Mouse (Mus musculus) A20 (cell line): ENCODE measurements at regions not wholly inside any gene's neighbourhood (a gene's known extent, or its start where the extent isn't known, plus 50 kb on each side); places are given as distances from the start of the nearest gene placed in this dataset.
A peak's percentile ranks its signal among the peaks of the same experiment; 100 is the strongest.

Experiments used
- DNase-seq: peaks from one replicate; pipeline ENCODE4 v3.0.0-alpha.2; 2011; ENCODE audit warnings: low read depth, low spot score

DNA sequence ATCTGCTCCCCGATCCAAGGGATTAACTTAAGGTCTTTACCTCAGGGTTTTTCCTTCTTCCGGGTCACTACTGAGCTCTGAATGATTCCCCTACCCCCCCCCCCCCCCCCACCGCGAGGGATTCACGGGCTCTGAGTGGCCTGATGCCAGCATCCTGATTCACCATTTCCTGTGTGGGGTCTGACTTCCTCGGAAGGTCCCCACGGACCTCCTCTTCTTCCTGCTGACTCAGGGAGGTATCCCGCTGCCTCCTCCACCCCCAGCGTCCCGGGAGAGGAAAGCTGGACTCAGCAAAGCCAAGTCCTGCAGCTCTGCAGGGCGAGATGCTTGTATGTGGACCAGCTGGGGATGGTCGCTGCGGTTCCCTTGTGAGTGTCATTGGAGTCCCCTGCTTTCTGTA is 110.5 kb upstream of the Zfp217 start:
- DNase-seq = no peak

- DNase-seq = no peak
These were observed 109.8 kb upstream of the Zfp217 start for GRCm38 (mm10) chr2:170257671-170258235.

GRCm38 (mm10) chr2:170255997-170256396 is 108.1 kb upstream of the Zfp217 start:
- DNase-seq = no peak

GRCm38 (mm10) chr2:170255533-170255932 is 107.6 kb upstream of the Zfp217 start:
- no peak for DNase-seq

GRCm38 (mm10) chr2:170253681-170254440 is 106.0 kb upstream of the Zfp217 start:
- peak; percentile 88 for DNase-seq

DNA sequence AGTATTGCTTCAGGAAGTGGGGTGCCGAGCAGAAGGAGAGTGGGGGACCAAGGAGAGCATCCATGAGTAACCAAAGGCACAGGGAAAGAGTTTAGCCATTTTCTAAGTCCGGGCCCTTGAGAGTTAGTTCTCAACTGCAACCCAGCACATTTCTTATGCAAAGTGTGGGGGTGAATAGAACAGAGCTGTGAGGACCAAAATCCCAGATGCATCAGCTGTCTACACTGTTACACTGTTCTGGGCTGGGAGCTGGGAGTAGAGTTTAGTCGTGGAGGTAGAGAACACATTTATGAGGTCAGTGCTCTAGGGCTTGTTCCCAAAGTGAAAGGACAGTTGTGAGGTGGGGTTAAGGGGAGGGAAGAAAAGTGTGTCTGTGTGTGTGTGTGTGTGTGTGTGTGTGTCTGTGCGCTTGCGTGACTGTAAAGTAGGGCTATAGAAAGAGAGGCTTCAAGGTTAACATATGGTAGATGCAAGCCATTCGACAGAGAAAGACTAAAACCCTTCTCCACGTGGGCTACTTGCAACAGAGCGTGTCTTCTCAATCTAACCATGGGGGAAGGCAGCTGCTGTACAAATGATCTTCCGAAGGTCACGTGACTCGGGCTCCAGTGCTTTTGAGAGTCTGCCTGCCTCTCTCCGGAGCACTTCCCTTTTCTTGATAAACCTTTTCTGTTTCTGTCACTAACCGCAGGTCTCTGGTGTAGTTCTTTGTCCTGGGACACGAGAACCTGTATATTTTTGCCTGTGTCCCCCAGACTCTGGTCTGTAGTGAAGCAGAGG is 104.5 kb upstream of the Zfp217 start:
- peak; percentile 96 for DNase-seq

- DNase-seq = no peak
These were observed 102.8 kb upstream of the Zfp217 start for GRCm38 (mm10) chr2:170250680-170251079.

DNA sequence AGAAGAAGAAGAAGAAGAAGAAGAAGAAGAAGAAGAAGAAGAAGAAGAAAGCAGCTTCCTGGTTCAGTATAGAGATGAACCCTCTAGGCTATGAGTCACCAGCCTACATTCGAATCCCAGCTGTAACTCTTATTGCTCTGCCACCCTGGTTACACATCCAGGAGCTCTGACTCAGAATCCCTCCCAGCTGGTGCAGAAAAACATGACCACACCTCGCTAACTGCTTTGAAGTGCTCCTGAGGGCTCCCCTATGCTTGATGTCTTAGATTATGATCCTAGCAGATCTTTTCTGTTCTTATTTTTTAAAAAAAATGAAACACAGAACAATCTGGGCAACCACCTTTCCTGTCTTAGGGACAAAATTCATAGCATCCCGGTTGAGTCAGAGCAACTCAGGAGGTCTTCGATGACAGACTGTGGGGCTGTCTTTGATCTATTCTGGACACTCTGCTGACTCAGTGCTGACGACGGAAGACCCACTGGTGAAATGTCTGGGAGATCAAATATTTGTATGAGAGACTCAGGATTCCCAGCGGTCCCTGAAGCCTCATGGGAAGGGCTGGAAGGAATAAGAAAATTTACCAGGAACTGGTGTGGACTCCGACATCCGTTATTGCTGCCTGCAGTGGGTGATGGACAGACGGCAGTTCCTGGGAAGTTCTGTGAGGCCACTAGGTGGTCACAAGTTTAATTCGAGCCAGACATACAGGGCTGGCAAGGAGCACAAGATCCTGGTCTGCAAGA is 100.0 kb upstream of the Zfp217 start:
- DNase-seq = no peak

GRCm38 (mm10) chr2:170245637-170246341 is 97.9 kb upstream of the Zfp217 start:
- DNase-seq = no peak

DNA sequence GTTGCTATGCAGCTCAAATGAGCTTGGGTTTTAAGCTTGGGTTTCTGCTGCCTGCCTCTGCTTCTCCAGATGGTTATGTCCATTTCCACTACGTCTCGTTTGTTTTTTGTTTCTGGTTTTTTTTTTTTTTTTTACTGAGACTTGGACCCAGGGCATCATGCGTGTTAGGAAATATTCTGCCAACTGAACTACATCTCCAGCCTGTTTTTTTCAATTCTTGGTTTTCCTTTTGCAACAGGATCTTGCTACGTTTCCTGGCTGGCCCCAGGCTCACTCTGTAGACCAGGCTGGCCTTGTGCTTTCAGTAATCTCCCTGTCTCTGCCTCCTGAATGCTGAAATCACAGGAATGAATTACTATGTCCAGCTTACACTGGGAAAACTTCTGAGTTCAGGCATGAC is 96.2 kb upstream of the Zfp217 start:
- no peak for DNase-seq

DNA sequence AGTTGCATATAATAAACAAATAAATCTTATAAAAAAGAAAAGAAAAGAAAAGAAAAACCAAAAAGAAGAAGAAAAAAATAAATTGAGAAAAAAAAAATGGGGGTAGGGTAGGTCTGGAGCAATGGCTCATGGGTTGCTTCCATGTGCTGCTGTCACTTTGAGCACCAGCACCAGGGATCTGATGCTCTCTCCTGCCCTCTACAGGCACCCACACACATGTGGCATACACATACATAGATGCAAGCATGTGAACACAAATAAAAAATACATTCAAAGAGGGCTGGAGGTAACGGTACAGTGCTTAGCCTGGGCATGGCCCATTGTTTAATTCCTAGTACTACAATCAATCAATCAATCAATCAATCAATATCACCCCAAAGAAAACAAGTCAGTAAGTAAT is 90.1 kb upstream of the Zfp217 start:
- peak; percentile 61 for DNase-seq

- DNase-seq = no peak
These were observed 85.5 kb upstream of the Zfp217 start for GRCm38 (mm10) chr2:170233426-170233825.

DNA sequence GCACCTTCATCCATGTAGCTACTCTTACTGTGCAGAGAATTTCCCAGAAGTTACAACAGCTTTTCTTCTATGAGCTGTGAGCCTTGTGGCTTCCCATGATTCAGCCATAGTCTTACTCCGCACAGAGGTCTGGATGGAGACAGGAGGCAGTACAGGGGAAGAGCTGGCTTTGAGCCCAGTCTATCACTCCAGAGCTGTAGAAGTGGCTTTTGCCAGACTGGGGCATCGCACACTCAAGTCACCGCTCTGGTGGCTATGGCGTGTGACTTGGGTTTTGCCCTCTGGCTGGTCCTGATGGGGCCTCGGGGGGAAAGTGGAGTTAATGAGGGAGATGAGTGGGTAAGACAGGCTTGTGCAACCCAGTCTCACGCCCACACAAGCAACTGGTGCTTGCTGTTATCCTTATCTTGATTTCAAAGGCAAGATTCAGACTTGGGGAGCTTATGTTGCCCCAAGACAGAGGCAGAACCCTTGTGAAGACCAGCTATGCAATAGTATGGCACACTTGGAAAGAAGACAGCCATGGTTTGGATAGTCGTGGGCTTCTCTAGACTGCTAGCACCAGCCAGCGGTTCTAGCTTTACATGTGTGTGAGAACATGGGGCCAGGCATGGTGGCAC is 81.7 kb upstream of the Zfp217 start:
- no peak for DNase-seq

- peak; percentile 26 for DNase-seq
These were observed 80.6 kb upstream of the Zfp217 start for GRCm38 (mm10) chr2:170228318-170228994.

DNA sequence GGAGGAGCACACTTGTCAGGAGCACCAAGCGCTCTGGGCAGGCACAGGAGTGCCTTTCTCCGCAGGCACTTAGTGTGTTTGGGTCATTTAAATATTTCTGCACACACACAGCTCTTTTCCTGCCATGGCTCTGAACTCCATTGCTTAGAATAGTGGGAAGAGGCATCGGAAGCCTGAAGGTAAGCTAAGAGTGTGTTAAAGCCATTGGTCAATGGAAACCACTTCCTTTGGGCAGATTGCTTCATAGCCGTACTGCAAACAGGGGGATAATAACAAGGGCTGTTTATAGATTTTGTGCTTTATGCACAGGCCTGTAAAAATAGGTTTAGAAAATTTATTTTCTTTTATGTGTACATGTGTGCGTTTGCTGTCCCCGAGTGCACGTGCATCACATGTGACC is 76.0 kb upstream of the Zfp217 start:
- no peak for DNase-seq

DNA sequence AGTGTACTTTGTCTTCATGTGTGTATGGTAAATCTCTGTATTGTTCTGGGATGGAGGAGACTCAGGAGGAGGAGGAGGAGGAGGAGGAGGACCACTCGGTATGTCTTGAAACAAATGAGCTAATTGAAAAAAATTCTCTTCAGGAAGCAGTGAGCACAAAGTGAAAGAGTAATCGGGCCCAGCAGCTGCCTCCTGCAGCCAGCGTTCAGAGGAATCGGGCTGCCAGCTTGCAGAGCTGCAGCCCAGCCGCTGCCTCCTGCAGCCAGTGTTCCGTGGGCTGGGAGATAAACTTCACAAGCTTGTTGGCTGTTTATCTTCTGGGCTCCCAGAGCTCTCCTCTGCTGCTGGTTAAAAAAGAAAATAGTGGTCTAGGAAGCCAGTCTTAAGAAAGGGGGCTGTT is 74.9 kb upstream of the Zfp217 start:
- no peak for DNase-seq

DNA sequence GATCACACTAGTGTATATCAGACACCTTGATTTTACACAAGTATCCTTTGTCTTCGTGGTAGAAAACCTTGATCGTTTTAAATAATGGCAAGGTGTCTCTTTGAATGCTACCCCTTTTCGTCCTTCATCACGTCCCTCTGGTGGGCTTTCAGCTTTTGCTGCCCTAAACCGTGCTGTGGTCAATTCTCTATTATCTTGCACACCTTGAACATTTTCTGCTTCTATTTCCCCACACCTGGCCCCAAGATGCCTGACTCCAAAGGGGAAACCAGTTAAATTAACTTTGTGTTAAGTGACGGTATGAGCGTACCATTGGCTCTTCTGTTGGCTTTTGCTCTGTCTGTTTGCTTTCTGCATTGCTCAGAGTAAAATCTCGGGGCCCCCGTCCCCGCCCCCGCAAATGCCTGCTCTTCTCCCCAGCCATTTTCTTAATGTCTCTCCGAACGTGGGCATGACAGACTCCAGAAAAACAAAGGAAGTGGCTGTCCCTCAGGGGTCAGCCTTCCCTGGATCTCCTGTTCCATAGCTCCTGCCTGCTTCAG is 74.2 kb upstream of the Zfp217 start:
- no peak for DNase-seq

GRCm38 (mm10) chr2:170220871-170221369 is 73.0 kb upstream of the Zfp217 start:
- no peak for DNase-seq

DNA sequence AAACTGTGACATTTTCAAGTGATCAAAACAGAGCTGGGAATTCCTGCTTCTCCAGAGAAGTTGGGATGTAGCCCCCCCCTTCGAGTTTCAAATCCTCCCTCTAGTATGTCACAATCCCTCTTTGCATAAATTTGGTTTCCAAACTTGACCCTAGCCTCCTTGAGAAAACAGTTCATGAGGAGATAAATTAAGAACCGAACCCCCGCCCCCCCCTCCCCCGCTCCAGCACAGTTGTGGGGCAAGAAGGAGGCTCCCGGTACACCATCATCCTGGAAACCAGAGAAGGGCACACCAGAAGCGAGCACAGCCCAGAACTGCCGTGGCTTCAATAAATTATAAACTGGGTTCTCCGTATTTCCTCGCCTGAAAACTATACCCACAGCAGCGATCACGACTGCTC is 72.5 kb upstream of the Zfp217 start:
- no peak for DNase-seq
